Mouse (Mus musculus) intestine, postnatal 0 days (tissue): Measurements from ENCODE around the gene Slc25a14. TPM values are rescaled to one million over a fixed set of nuclear protein-coding genes. Genes with fewer than 3 reads are reported as not detected.

Experiments used
- ATAC-seq: fragments of 200-750 bp; cut with Nextera tagmentation; 2 replicates; pipeline ENCODE4 v1.8.0; 2017; ENCODE audit warnings: mild to moderate bottlenecking, moderate TSS enrichment, moderate library complexity
- H3K27ac ChIP-seq: fragments of 300-500 bp; sonication (generic); 2 replicates; pipeline ENCODE4 v1.5.1; 2014; ENCODE audit warnings: mild to moderate bottlenecking, low read depth, low read length, moderate library complexity
- H3K27me3 ChIP-seq: fragments of 300-500 bp; sonication (generic); replicated peaks from 2 replicates; pipeline ENCODE4 v1.6.1; 2014; ENCODE audit warnings: low read length, mixed read lengths; ENCODE audit not compliant: control insufficient read depth, insufficient read depth
- H3K36me3 ChIP-seq: fragments of 300-500 bp; sonication (generic); 2 replicates; pipeline ENCODE4 v1.6.1; 2014; ENCODE audit warnings: mild to moderate bottlenecking, moderate library complexity; ENCODE audit not compliant: control insufficient read depth, insufficient read depth
- H3K4me1 ChIP-seq: fragments of 300-500 bp; sonication (generic); replicated peaks from 2 replicates; pipeline ENCODE4 v1.6.1; 2014; ENCODE audit warnings: antibody characterized with exemption, low read length, mixed read lengths; ENCODE audit not compliant: control insufficient read depth, insufficient read depth
- H3K4me2 ChIP-seq: fragments of 300-500 bp; sonication (generic); replicated peaks from 2 replicates; pipeline ENCODE4 v1.6.1; 2014; ENCODE audit warnings: low read depth, mild to moderate bottlenecking, moderate library complexity
- H3K4me3 ChIP-seq: fragments of 300-500 bp; sonication (generic); 2 replicates; pipeline ENCODE4 v1.5.1; 2014; ENCODE audit warnings: low read depth, low read length
- H3K9ac ChIP-seq: fragments of 300-500 bp; sonication (generic); 2 replicates; pipeline ENCODE4 v1.6.1; 2014; ENCODE audit warnings: mild to moderate bottlenecking, low read depth, low read length
- H3K9me3 ChIP-seq: fragments of 300-500 bp; sonication (generic); 2 replicates; pipeline ENCODE4 v1.6.1; 2016; ENCODE audit warnings: mixed run types; ENCODE audit not compliant: control insufficient read depth
- CTCF ChIP-seq: sonication (generic); IDR thresholded peaks from 2 replicates; pipeline ENCODE4 v1.5.1; 2016; ENCODE audit warnings: low read depth, mild to moderate bottlenecking, control low read depth, antibody characterized with exemption, moderate library complexity
- WGBS: fragments of 180-500 bp; shearing (Covaris S2); extraction: QIAGEN DNeasy Blood & Tissue Kit; methylation state at CpG from one replicate; pipeline ENCODE4 v1.1.7; 2014; 5-methylcytosine and 5-hydroxymethylcytosine counted together
- microRNA-seq: library from miRNA; unstranded; fragments of <30 nt; microRNA quantifications from one replicate; pipeline ENCODE4, GENCODE M21; 2016
- polyA plus RNA-seq: library from polyadenylated mRNA; unstranded; fragments of >200 nt; fragmentation: Nextera tagmentation; extraction: Ambion mirVana; gene quantifications from 2 replicates; pipeline ENCODE4 v1.2.1, GENCODE M21; 2015

The Slc25a14 gene
- polyA plus RNA-seq, 1 experiment from 2014 or later = 7.9 TPM

DNA sequence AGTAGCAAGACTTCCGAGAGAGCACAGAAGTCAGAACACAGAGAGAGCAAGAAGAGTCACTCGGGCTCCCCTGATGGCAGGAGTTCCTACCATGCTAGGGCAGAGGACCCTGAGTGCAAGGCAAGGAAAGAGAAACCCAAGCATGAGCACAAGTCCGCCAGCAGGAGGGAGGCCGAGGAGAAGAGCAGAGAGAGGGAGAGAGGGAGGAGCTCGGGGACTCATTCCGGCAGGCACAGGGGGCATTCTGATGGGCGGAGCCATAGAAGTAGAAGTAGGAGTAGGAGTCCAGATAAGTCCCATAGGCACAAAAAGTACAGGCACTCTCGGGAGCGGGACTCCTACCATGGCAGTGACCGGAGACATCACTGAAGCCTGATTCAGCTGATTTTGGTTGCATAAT lies 86.5 kb downstream of the Slc25a14 start:
- H3K9ac ChIP-seq = no peak overlapping the region
- ATAC-seq = no peak

More for the DNA sequence above, 86.5 kb downstream of the Slc25a14 start:
- TF ChIP-seq CTCF = no peak
- 89% methylated on average over 10 of the region's 10 CpGs for WGBS
- Histone ChIP-seq H3K36me3 (no peaks in the 10 kb centered on the region), H3K4me2 (no peak overlapping the region), H3K4me3 (no peak overlapping the region), H3K4me1 (no peaks in the 10 kb centered on the region), H3K27me3 (no peaks in the 10 kb centered on the region), H3K27ac (no peak overlapping the region), H3K9me3 (no peaks in the 10 kb centered on the region)

Small RNA genes within 50 kb of the gene (microRNA-seq; reads per million reads assigned to microRNA genes)
- not detected for gene Gm27828

Other genes starting within 250 kb of the Slc25a14 start
- gene Elf4, start 160.3 kb upstream of the Slc25a14 start, polyA plus RNA-seq = 10.6 and 11.1 TPM in 2 replicates
- gene Aifm1, start 109.8 kb upstream of the Slc25a14 start, polyA plus RNA-seq = 67.2 and 68.9 TPM in 2 replicates
- gene Rab33a, start 104.1 kb upstream of the Slc25a14 start, polyA plus RNA-seq = 1.6 and 2.4 TPM in 2 replicates
- gene Zfp280c, start 28.9 kb upstream of the Slc25a14 start, polyA plus RNA-seq = 3.2 and 3.9 TPM in 2 replicates
- gene Gpr119, start 51.1 kb downstream of the Slc25a14 start, polyA plus RNA-seq = 0.07 and 0.17 TPM in 2 replicates
- 13.4 and 15.1 TPM in 2 replicates for gene Rbmx2, start 71.6 kb downstream of the Slc25a14 start, polyA plus RNA-seq